Mouse (Mus musculus) forebrain, embryonic 11.5 days (tissue): Measurements from ENCODE around the gene Evx1. TPM values are rescaled to one million over a fixed set of nuclear protein-coding genes. Genes with fewer than 3 reads are reported as not detected.
A peak's percentile ranks its signal among the peaks of the same experiment; 100 is the strongest.

Source experiments
- ATAC-seq: fragments of 200-750 bp; cut with Nextera tagmentation; replicated peaks from 2 replicates; pipeline ENCODE4 v1.8.0; 2017; ENCODE audit warnings: moderate TSS enrichment; ENCODE audit not compliant: low FRiP score
- DNase-seq: peaks from one replicate; pipeline ENCODE4 v3.0.0-alpha.2; 2017; ENCODE audit warnings: low spot score
- H3K27ac ChIP-seq: fragments of 300-500 bp; sonication (generic); 2 replicates; pipeline ENCODE4 v1.5.1; 2014; ENCODE audit warnings: low read depth, low read length
- H3K27me3 ChIP-seq: fragments of 300-500 bp; sonication (generic); 2 replicates; pipeline ENCODE4 v1.6.1; 2014; ENCODE audit warnings: mild to moderate bottlenecking, low read length, mixed read lengths; ENCODE audit not compliant: control insufficient read depth, insufficient read depth
- H3K36me3 ChIP-seq: fragments of 300-500 bp; sonication (generic); 2 replicates; pipeline ENCODE4 v1.6.1; 2014; ENCODE audit warnings: mild to moderate bottlenecking, low read length, moderate library complexity, mixed read lengths; ENCODE audit not compliant: control insufficient read depth, insufficient read depth
- H3K4me1 ChIP-seq: fragments of 300-500 bp; sonication (generic); replicated peaks from 2 replicates; pipeline ENCODE4 v1.6.1; 2014; ENCODE audit warnings: low read length, mixed read lengths; ENCODE audit not compliant: control insufficient read depth, insufficient read depth
- H3K4me2 ChIP-seq: fragments of 300-500 bp; sonication (generic); 2 replicates; pipeline ENCODE4 v1.6.1; 2014; ENCODE audit warnings: low read depth, mild to moderate bottlenecking, low read length, moderate library complexity, mixed read lengths; ENCODE audit not compliant: severe bottlenecking
- H3K4me3 ChIP-seq: fragments of 300-500 bp; sonication (generic); 2 replicates; pipeline ENCODE4 v1.5.1; 2014; ENCODE audit warnings: low read depth, low read length
- H3K9ac ChIP-seq: fragments of 300-500 bp; sonication (generic); 2 replicates; pipeline ENCODE4 v1.6.1; 2014; ENCODE audit warnings: low read length
- H3K9me3 ChIP-seq: fragments of 300-500 bp; sonication (generic); 2 replicates; pipeline ENCODE4 v1.6.1; 2016; ENCODE audit warnings: low read length, mixed read lengths; ENCODE audit not compliant: control insufficient read depth
- WGBS: fragments of 180-500 bp; shearing (Covaris S2); extraction: QIAGEN DNeasy Blood & Tissue Kit; methylation state at CpG from one replicate; pipeline ENCODE4 v1.1.7; 2014; 5-methylcytosine and 5-hydroxymethylcytosine counted together
- polyA plus RNA-seq: library from polyadenylated mRNA; unstranded; fragments of >200 nt; fragmentation: Nextera tagmentation; extraction: Ambion mirVana; gene quantifications from 2 replicates; pipeline ENCODE4 v1.2.1, GENCODE M21; 2014

Gene Evx1
- polyA plus RNA-seq: not detected in 2 replicates

- Histone ChIP-seq H3K27me3 (peaks cover 98% of the 10 kb centered on the region), H3K4me1 (peaks cover 4% of the 10 kb centered on the region; the same call in 1 of the 2 replicates), H3K9me3 (no peaks in the 10 kb centered on the region), H3K27ac (no peak within 1 kb of the TSS), H3K9ac (no peak within 1 kb of the TSS), H3K4me3 (no peak within 1 kb of the TSS), H3K36me3 (no peaks in the 10 kb centered on the region), H3K4me2 (0 out of 2 replicates have a peak within 1 kb of the TSS, but pooled peaks have one; percentile 5)
- under 1% methylated on average over 56 of the region's 59 CpGs for WGBS
- no peak for ATAC-seq
- peak; percentile 71 for DNase-seq
These were observed at the start of gene Evx1 for GRCm38 (mm10) chr6:52313391-52314303. Gene Evx1 (plus strand): TSS chr6:52313498.

DNA sequence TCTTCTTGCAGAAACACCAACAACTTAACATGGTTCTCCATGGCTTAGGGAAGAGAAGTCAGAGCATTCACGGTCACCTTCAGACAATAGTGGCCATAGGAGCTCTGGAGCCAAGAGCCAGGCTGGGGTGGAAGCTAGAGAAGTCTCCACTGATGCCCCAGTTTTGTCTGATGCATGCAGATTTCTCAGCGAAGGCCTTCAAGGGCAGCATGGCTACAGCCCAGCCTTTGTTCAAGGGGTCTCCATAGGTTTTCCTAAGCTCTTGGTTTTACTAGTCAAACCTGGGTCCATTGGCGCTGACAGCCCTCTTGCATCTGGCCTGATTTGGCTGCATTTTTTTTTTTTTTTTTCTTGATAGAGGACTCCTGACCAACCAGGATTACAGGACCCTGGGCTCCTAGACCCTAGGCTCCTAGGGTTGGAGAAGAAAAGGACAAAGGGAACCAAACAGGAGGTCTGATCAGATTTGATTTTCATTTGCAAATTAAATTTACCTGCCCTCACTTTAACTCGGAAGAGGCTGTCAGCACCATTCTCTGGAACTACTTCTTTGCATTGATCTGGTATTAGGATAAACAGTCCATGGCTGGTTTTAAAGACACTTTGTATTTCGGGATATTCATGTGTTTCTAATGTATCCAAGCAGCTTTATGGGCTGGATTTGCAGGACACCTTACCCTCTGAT, 49.0 kb upstream of the Evx1 start:
- H3K9ac ChIP-seq: no peak overlapping the region
- WGBS: 3% methylated on average over 5 of the region's 5 CpGs
- H3K9me3 ChIP-seq: no peaks in the 10 kb centered on the region
- H3K4me3 ChIP-seq: no peak overlapping the region
- H3K4me2 ChIP-seq: no peak overlapping the region
- ATAC-seq (no peak), DNase-seq (peak; percentile 43)
- H3K4me1 ChIP-seq: peaks cover 7% of the 10 kb centered on the region; the same call in 1 of the 2 replicates
- H3K36me3 ChIP-seq: no peaks in the 10 kb centered on the region
- H3K27ac ChIP-seq: no peak overlapping the region
- peaks cover 94% of the 10 kb centered on the region for H3K27me3 ChIP-seq

DNA sequence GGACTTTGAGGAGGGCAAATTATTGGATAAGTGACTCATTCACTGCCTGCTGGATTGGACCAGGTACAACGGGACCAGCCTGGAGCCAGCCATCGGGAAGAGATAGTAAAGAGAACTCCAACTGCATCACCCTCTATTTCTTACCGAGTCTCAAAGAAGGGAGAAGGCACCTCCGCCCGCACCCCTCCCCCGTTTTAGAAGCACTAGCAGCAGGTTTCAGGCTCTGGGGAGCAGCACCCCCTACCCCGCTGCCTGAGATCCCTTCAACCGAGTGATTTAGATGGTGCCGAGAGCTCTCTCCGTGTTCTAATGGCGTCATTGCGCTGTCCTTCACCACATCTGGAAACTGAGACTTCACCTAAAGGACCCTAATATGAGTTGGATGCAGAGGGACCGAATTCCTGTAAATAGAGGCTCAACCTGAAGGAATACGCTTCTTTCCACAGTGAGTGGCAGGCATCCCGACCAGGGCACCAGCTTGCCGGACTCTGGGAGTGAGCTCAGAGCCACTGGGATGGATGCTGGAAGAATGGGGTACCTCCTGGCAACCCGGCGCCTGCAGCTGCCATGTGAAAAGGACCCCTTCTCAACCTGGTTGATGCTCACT, 47.9 kb upstream of the Evx1 start:
- DNase-seq: peak; percentile 53

GRCm38 (mm10) chr6:52265913-52266665, 47.2 kb upstream of the Evx1 start:
- ATAC-seq: no peak

More for the DNA sequence above, 47.9 kb upstream of the Evx1 start:
- Histone ChIP-seq H3K4me1 (peaks cover 5% of the 10 kb centered on the region; the same call in 1 of the 2 replicates), H3K27ac (no peak overlapping the region), H3K9ac (no peak overlapping the region), H3K9me3 (no peaks in the 10 kb centered on the region), H3K27me3 (peaks cover 96% of the 10 kb centered on the region), H3K36me3 (no peaks in the 10 kb centered on the region), H3K4me2 (no peak overlapping the region), H3K4me3 (no peak overlapping the region)
- ATAC-seq: no peak
- under 1% methylated on average over 18 of the region's 18 CpGs for WGBS

GRCm38 (mm10) chr6:52266666-52266985, 46.7 kb upstream of the Evx1 start:
- no peaks in the 10 kb centered on the region for H3K9me3 ChIP-seq
- ATAC-seq (no peak), DNase-seq (peak; percentile 47)
- no peak overlapping the region for H3K9ac ChIP-seq
- peaks cover 97% of the 10 kb centered on the region for H3K27me3 ChIP-seq
- H3K4me3 ChIP-seq: no peak overlapping the region
- no peaks in the 10 kb centered on the region for H3K36me3 ChIP-seq
- H3K4me2 ChIP-seq: no peak overlapping the region
- H3K4me1 ChIP-seq: 0 out of 2 replicates have a peak, but pooled peaks cover 2% of the 10 kb centered on the region
- under 1% methylated on average over 9 of the region's 9 CpGs for WGBS
- H3K27ac ChIP-seq: no peak overlapping the region

More at GRCm38 (mm10) chr6:52265913-52266665, 47.2 kb upstream of the Evx1 start:
- H3K9ac ChIP-seq: no peak overlapping the region
- under 1% methylated on average over 19 of the region's 19 CpGs for WGBS
- no peaks in the 10 kb centered on the region for H3K9me3 ChIP-seq
- no peak overlapping the region for H3K4me3 ChIP-seq
- H3K27ac ChIP-seq: no peak overlapping the region
- DNase-seq: peak; percentile 54
- H3K27me3 ChIP-seq: peaks cover 96% of the 10 kb centered on the region
- no peaks in the 10 kb centered on the region for H3K36me3 ChIP-seq
- no peak overlapping the region for H3K4me2 ChIP-seq
- 0 out of 2 replicates have a peak, but pooled peaks cover 2% of the 10 kb centered on the region for H3K4me1 ChIP-seq

DNA sequence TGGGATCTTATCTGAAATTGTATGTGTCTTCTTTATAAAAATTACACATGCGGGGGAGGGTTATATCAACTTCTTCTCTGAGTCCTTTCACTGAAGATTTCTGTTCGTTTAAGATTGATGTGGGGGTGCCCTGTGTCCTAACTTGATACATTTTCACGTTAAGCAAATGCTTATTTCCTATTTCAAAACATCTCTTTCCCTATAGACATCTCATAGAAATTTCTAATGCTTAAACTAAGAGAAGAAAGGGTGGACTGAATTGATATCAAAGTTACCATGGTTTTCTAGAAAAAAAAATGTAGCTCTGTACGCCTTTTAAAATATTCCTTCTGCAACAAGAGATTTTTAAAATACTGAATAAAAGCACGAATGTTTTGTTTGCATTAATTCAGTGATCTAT, 46.1 kb upstream of the Evx1 start:
- DNase-seq: peak; percentile 24
- Histone ChIP-seq H3K4me3 (no peak overlapping the region), H3K27me3 (peaks cover 95% of the 10 kb centered on the region), H3K9ac (no peak overlapping the region), H3K9me3 (no peaks in the 10 kb centered on the region), H3K4me1 (0 out of 2 replicates have a peak, but pooled peaks cover 2% of the 10 kb centered on the region), H3K4me2 (no peak overlapping the region), H3K27ac (no peak overlapping the region), H3K36me3 (no peaks in the 10 kb centered on the region)
- ATAC-seq: no peak
- WGBS: 14% methylated on average over 5 of the region's 5 CpGs

DNA sequence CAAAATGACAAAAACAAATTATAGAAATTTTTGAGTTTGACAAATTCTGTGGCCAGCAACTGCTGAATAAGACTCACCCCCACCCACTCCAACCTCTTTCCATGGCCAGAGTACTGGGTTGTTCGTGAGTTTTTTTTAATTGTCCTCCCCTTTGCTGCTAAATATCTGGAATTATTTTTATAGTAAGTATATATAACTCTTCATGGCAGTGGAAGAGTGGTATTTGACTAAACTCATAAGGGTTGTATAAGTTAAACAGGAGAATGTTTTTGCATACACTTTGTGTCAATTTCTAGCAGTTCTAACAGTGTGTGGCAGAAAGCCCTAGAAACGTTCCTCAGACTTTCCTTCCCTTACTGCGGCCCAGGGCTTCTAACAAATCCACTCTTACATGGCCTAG, 45.6 kb upstream of the Evx1 start:
- no peak overlapping the region for H3K9ac ChIP-seq
- H3K9me3 ChIP-seq: no peaks in the 10 kb centered on the region
- DNase-seq (peak; percentile 41), ATAC-seq (no peak)
- H3K27me3 ChIP-seq: peaks cover 95% of the 10 kb centered on the region
- H3K27ac ChIP-seq: no peak overlapping the region
- no peak overlapping the region for H3K4me3 ChIP-seq
- no peaks in the 10 kb centered on the region for H3K4me1 ChIP-seq
- no peaks in the 10 kb centered on the region for H3K36me3 ChIP-seq
- no peak overlapping the region for H3K4me2 ChIP-seq
- 3% methylated on average over 3 of the region's 3 CpGs for WGBS

- no peak overlapping the region for H3K9ac ChIP-seq
These were observed 45.0 kb upstream of the Evx1 start for GRCm38 (mm10) chr6:52268341-52268740.

More at GRCm38 (mm10) chr6:52268341-52268740, 45.0 kb upstream of the Evx1 start:
- ATAC-seq (no peak), DNase-seq (peak; percentile 39)
- Histone ChIP-seq H3K4me2 (no peak overlapping the region), H3K27ac (no peak overlapping the region), H3K36me3 (no peaks in the 10 kb centered on the region), H3K4me3 (no peak overlapping the region), H3K9me3 (no peaks in the 10 kb centered on the region), H3K27me3 (peaks cover 95% of the 10 kb centered on the region), H3K4me1 (no peaks in the 10 kb centered on the region)
- 2% methylated on average over 7 of the region's 7 CpGs for WGBS
